Comparison of ENCODE assay signal across 25 mouse cellular contexts in genomic region chr3:84307516-84307915, GRCm38 (mm10). TPM values are rescaled to one million over a fixed set of nuclear protein-coding genes. Genes with fewer than 3 reads are reported as not detected.
DNase-seq lines count a peak whose midpoint lies in the region; ATAC-seq lines count a peak whose summit lies in the region.
"Had no signal": no experiment of that assay in that cellular context is flagged by ENCODE, and none has a peak within 500 bp of the region (broad histone marks: within the 10 kb centered on the region; RNA-seq: fewer than 3 reads in every experiment).

No protein-coding gene starts in this region.

- no peak overlapping the region for H3K27ac ChIP-seq in midbrain, embryonic 11.5 days (ENCODE audit: low read depth, low read length)
- H3K27ac ChIP-seq in midbrain, embryonic 15.5 days = no peak overlapping the region
- H3K27ac ChIP-seq in hindbrain, embryonic 11.5 days (ENCODE audit: low read depth, low read length) = no peak overlapping the region
- H3K27ac ChIP-seq: embryonic facial prominence, embryonic 10.5 days; forebrain, embryonic 15.5 days; kidney, postnatal 0 days; limb, embryonic 15.5 days; liver, embryonic 14.5 days had no signal

- no peaks in the 10 kb centered on the region for H3K36me3 ChIP-seq in midbrain, embryonic 11.5 days (ENCODE audit: control insufficient read depth, insufficient read depth, low read length)
- no peaks in the 10 kb centered on the region for H3K36me3 ChIP-seq in midbrain, embryonic 15.5 days (replicated peaks)
- no peaks in the 10 kb centered on the region for H3K36me3 ChIP-seq in hindbrain, embryonic 11.5 days (ENCODE audit: control insufficient read depth, insufficient read depth, low read length)
- H3K36me3 ChIP-seq: embryonic facial prominence, embryonic 10.5 days; forebrain, embryonic 15.5 days; G1E; limb, embryonic 15.5 days had no signal

- no peak for ATAC-seq in midbrain, embryonic 11.5 days (ENCODE audit: low FRiP score)
- ATAC-seq in midbrain, embryonic 15.5 days (replicated peaks) = no peak
- ATAC-seq in hindbrain, embryonic 11.5 days (ENCODE audit: low FRiP score) = no peak
- ATAC-seq: forebrain, embryonic 15.5 days; inflammation-experienced regulatory T-cells, adult 6 months had no signal

- peaks cover 4% of the 10 kb centered on the region; the same call in 1 of the 2 replicates for H3K9me3 ChIP-seq in midbrain, embryonic 11.5 days (ENCODE audit: control insufficient read depth, low read length)
- H3K9me3 ChIP-seq in midbrain, embryonic 15.5 days = no peaks in the 10 kb centered on the region
- H3K9me3 ChIP-seq in hindbrain, embryonic 11.5 days (ENCODE audit: control insufficient read depth, low read length) = no peaks in the 10 kb centered on the region
- H3K9me3 ChIP-seq: embryonic facial prominence, embryonic 10.5 days; forebrain, embryonic 15.5 days; G1E had no signal

- peaks cover 18% of the 10 kb centered on the region for H3K4me1 ChIP-seq in midbrain, embryonic 11.5 days (ENCODE audit: control insufficient read depth, insufficient read depth, low read length)
- peaks cover 35% of the 10 kb centered on the region for H3K4me1 ChIP-seq in midbrain, embryonic 15.5 days
- H3K4me1 ChIP-seq in hindbrain, embryonic 11.5 days (replicated peaks; ENCODE audit: control insufficient read depth, insufficient read depth, low read length) = peaks cover 4% of the 10 kb centered on the region

- H3K9ac ChIP-seq in midbrain, embryonic 11.5 days (ENCODE audit: low read length) = no peak overlapping the region
- H3K9ac ChIP-seq in midbrain, embryonic 15.5 days = no peak overlapping the region
- H3K9ac ChIP-seq in hindbrain, embryonic 11.5 days (ENCODE audit: low read depth, low read length) = no peak overlapping the region
- H3K9ac ChIP-seq: forebrain, embryonic 15.5 days; limb, embryonic 15.5 days; liver, embryonic 14.5 days had no signal

- WGBS in midbrain, embryonic 11.5 days = 82% methylated on average over 5 of the region's 5 CpGs
- WGBS in midbrain, embryonic 15.5 days = 78% methylated on average over 5 of the region's 5 CpGs
- WGBS in hindbrain, embryonic 11.5 days = 89% methylated on average over 5 of the region's 5 CpGs

- H3K4me3 ChIP-seq in midbrain, embryonic 11.5 days (ENCODE audit: low read depth, low read length) = no peak overlapping the region
- no peak overlapping the region for H3K4me3 ChIP-seq in midbrain, embryonic 15.5 days
- H3K4me3 ChIP-seq in hindbrain, embryonic 11.5 days (ENCODE audit: low read depth, low read length) = no peak overlapping the region
- H3K4me3 ChIP-seq: embryonic facial prominence, embryonic 10.5 days; forebrain, embryonic 15.5 days; limb, embryonic 15.5 days had no signal

- no peaks in the 10 kb centered on the region; the same call in none of the 2 replicates for H3K27me3 ChIP-seq in midbrain, embryonic 11.5 days (ENCODE audit: control insufficient read depth, insufficient read depth, low read length)
- H3K27me3 ChIP-seq in midbrain, embryonic 15.5 days (replicated peaks) = no peaks in the 10 kb centered on the region
- peaks cover 2% of the 10 kb centered on the region; the same call in 1 of the 2 replicates for H3K27me3 ChIP-seq in hindbrain, embryonic 11.5 days (ENCODE audit: control insufficient read depth, insufficient read depth, low read length)
- H3K27me3 ChIP-seq: forebrain, embryonic 15.5 days had no signal

- no peak overlapping the region for H3K4me2 ChIP-seq in midbrain, embryonic 11.5 days
- no peak overlapping the region for H3K4me2 ChIP-seq in midbrain, embryonic 15.5 days
- H3K4me2 ChIP-seq in hindbrain, embryonic 11.5 days (replicated peaks; ENCODE audit: low read depth, low read length) = no peak overlapping the region
- H3K4me2 ChIP-seq: forebrain, embryonic 15.5 days; limb, embryonic 15.5 days had no signal

- peak; percentile 21 for DNase-seq in heart, postnatal 4 days
- DNase-seq in heart, adult 8-10 months (ENCODE audit: low spot score) = no peak
- DNase-seq in midbrain, embryonic 11.5 days (ENCODE audit: low spot score, missing footprints) = peak; percentile 21
- DNase-seq in gastrocnemius, postnatal 10 days = peak; percentile 38
- DNase-seq in testis, postnatal 14 days (ENCODE audit: low spot score) = peak; percentile 55
- no peak for DNase-seq in hindbrain, embryonic 11.5 days (ENCODE audit: low spot score)
- DNase-seq: adrenal gland, adult 2 months; B cell, adult 2 months; cerebellum, adult 8-10 months; kidney, adult 18-20 months; layer of hippocampus, adult 9-11 months; lung, postnatal 4 days; retina, postnatal 1 day; right cerebral cortex, postnatal 25 days; spleen, adult 18-20 months; thymus, adult 18-20 months; thymus, postnatal 36 days had no signal

RNA-seq across cellular contexts. Expression of gene Trim2, which starts 0.8 kb away (rescaled TPM):
- 10 to 100 TPM in 1 of 2 experiments, 1 to 10 TPM in 1; 8.9 to 10.1 TPM for total RNA-seq in heart, postnatal 4 days (2021)
- 1 to 10 TPM; 4.9 to 8.2 (median 6.7) TPM for total RNA-seq in heart, adult 8-10 months (2022)
- 128 and 137 TPM in 2 replicates for polyA plus RNA-seq in midbrain, embryonic 11.5 days (2014; fragmentation: Nextera tagmentation; extraction: Ambion mirVana)
- polyA plus RNA-seq in midbrain, embryonic 15.5 days (2015; fragmentation: Nextera tagmentation; extraction: Ambion mirVana) = 158 and 159 TPM in 2 replicates
- 10 to 100 TPM in 1 of 2 experiments, 1 to 10 TPM in 1; 8.6 to 11.9 TPM for total RNA-seq in gastrocnemius, postnatal 10 days (2021)
- polyA plus RNA-seq in hindbrain, embryonic 11.5 days (2014; fragmentation: Nextera tagmentation; extraction: Ambion mirVana) = 104 and 109 TPM in 2 replicates
- polyA plus RNA-seq: G1E had no signal

Comparison
In these comparisons a context has a peak if more than half of its experiments do, and no peak if none do; other contexts are left out.
1. DNase-seq: peak in heart, postnatal 4 days (single experiment), midbrain, embryonic 11.5 days (single experiment), gastrocnemius, postnatal 10 days (single experiment) and testis, postnatal 14 days (single experiment); none in heart, adult 8-10 months (single experiment) and hindbrain, embryonic 11.5 days (single experiment).